ENCODE assay signal across 9 mouse cellular contexts in the genomic region with DNA sequence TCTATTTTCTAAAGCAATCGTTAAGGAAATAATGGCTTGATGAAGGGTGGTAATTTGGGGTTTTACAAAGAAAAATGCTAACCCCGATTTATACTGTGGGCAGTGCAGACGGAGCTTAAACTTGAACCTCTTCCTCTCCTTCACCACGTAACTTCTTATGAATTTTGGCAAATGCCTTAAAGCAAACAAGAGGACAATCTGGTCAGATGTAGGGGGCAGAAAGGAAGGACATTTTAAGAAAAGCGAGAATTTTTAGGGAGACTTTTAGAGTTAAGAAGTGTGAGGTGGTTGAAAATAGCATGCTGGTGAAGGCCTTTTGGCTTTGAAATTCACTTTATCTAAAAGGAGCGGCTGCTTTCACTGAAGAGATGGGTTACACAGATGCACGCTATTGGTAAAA. TPM values are rescaled to one million over a fixed set of nuclear protein-coding genes. Genes with fewer than 3 reads are reported as not detected.
DNase-seq lines count a peak whose midpoint lies in the region; ATAC-seq and TF ChIP-seq lines count a peak whose summit lies in the region.
"Had no signal": no experiment of that assay in that cellular context is flagged by ENCODE, and none has a peak within 500 bp of the region (broad histone marks: within the 10 kb centered on the region; RNA-seq: fewer than 3 reads in every experiment).

No protein-coding gene starts in this region.

- peak; percentile 50 for DNase-seq in kidney, postnatal 0 days (ENCODE audit: low spot score)
- no peak for DNase-seq in kidney, postnatal 10 days
- DNase-seq in right cerebral cortex, postnatal 14 days, result no peak
- no peak for DNase-seq in spleen, postnatal 10 days (ENCODE audit: low spot score in 2 of 2)
- no peak for DNase-seq in left cerebral cortex, postnatal 4 days
- DNase-seq: thymus, postnatal 14 days had no signal

- H3K27ac ChIP-seq in kidney, postnatal 0 days, result peak overlapping the region; percentile 97
- peak overlapping the region; percentile 85 for H3K27ac ChIP-seq in forebrain, embryonic 12.5 days
- H3K27ac ChIP-seq in intestine, embryonic 16.5 days (ENCODE audit: low read length), result peak overlapping the region; percentile 66
- H3K27ac ChIP-seq in neural tube, embryonic 14.5 days (ENCODE audit: low read depth, low read length), result peak overlapping the region; percentile 76

- H3K4me1 ChIP-seq in kidney, postnatal 0 days (replicated peaks; ENCODE audit: insufficient read depth, low read length), result no peaks in the 10 kb centered on the region
- H3K4me1 ChIP-seq in forebrain, embryonic 12.5 days, result peaks cover 28% of the 10 kb centered on the region
- H3K4me1 ChIP-seq in intestine, embryonic 16.5 days (ENCODE audit: control insufficient read depth, insufficient read depth, low read length), result no peaks in the 10 kb centered on the region
- H3K4me1 ChIP-seq in neural tube, embryonic 14.5 days (ENCODE audit: control insufficient read depth, insufficient read depth, low read length), result 0 out of 2 replicates have a peak, but pooled peaks cover 4% of the 10 kb centered on the region

- H3K4me2 ChIP-seq in kidney, postnatal 0 days (ENCODE audit: low read length), result peak overlapping the region; percentile 79
- peak overlapping the region; percentile 69 for H3K4me2 ChIP-seq in forebrain, embryonic 12.5 days
- peak overlapping the region; percentile 75 for H3K4me2 ChIP-seq in intestine, embryonic 16.5 days (ENCODE audit: low read depth, low read length)
- H3K4me2 ChIP-seq in neural tube, embryonic 14.5 days (ENCODE audit: low read depth, low read length), result peak overlapping the region; percentile 85

- 11% methylated on average over 7 of the region's 7 CpGs for WGBS in kidney, postnatal 0 days
- 6% methylated on average over 7 of the region's 7 CpGs for WGBS in forebrain, embryonic 12.5 days
- WGBS in intestine, embryonic 16.5 days, result 16% methylated on average over 7 of the region's 7 CpGs
- 15% methylated on average over 7 of the region's 7 CpGs for WGBS in neural tube, embryonic 14.5 days

- no peaks in the 10 kb centered on the region for H3K9me3 ChIP-seq in kidney, postnatal 0 days (replicated peaks; ENCODE audit: low read length)
- H3K9me3 ChIP-seq in forebrain, embryonic 12.5 days, result no peaks in the 10 kb centered on the region
- H3K9me3 ChIP-seq in intestine, embryonic 16.5 days (ENCODE audit: control insufficient read depth, low read length), result no peaks in the 10 kb centered on the region
- no peaks in the 10 kb centered on the region for H3K9me3 ChIP-seq in neural tube, embryonic 14.5 days (ENCODE audit: control insufficient read depth, low read length)

- no peaks in the 10 kb centered on the region for H3K27me3 ChIP-seq in kidney, postnatal 0 days (ENCODE audit: insufficient read depth, low read length)
- H3K27me3 ChIP-seq in forebrain, embryonic 12.5 days, result peaks cover 27% of the 10 kb centered on the region
- H3K27me3 ChIP-seq in intestine, embryonic 16.5 days (replicated peaks; ENCODE audit: control insufficient read depth, insufficient read depth, low read length), result peaks cover 8% of the 10 kb centered on the region; the same call in 1 of the 2 replicates
- no peaks in the 10 kb centered on the region for H3K27me3 ChIP-seq in neural tube, embryonic 14.5 days (ENCODE audit: control insufficient read depth, insufficient read depth, low read length)

- H3K36me3 ChIP-seq in kidney, postnatal 0 days (ENCODE audit: insufficient read depth, low read length), result no peaks in the 10 kb centered on the region
- no peaks in the 10 kb centered on the region for H3K36me3 ChIP-seq in forebrain, embryonic 12.5 days (replicated peaks)
- H3K36me3 ChIP-seq in intestine, embryonic 16.5 days (ENCODE audit: control insufficient read depth, insufficient read depth, low read length), result no peaks in the 10 kb centered on the region
- H3K36me3 ChIP-seq in neural tube, embryonic 14.5 days (ENCODE audit: control insufficient read depth, insufficient read depth, low read length), result no peaks in the 10 kb centered on the region

- ATAC-seq in kidney, postnatal 0 days (replicated peaks; ENCODE audit: low FRiP score, low read depth), result no peak
- no peak for ATAC-seq in forebrain, embryonic 12.5 days (ENCODE audit: low FRiP score)
- ATAC-seq in intestine, embryonic 16.5 days, result no peak
- ATAC-seq in neural tube, embryonic 14.5 days (ENCODE audit: low read depth), result no peak

- intact Hi-C loops in left cerebral cortex, postnatal 4 days (cut with DNase I), result loop anchor here (5.0 to 10.0 kb wide), 2 partner anchors 212 to 1214 kb away; no protein-coding TSS in a partner anchor

- peak overlapping the region; percentile 82 for H3K4me3 ChIP-seq in kidney, postnatal 0 days (replicated peaks; ENCODE audit: low read depth, low read length)
- peak overlapping the region; percentile 77 for H3K4me3 ChIP-seq in forebrain, embryonic 12.5 days (replicated peaks)
- peak overlapping the region; percentile 69 for H3K4me3 ChIP-seq in intestine, embryonic 16.5 days (ENCODE audit: low read length)
- H3K4me3 ChIP-seq in neural tube, embryonic 14.5 days (ENCODE audit: low read depth, low read length), result peak overlapping the region; percentile 59

- H3K9ac ChIP-seq in kidney, postnatal 0 days (ENCODE audit: low read depth, low read length), result peak overlapping the region; percentile 96
- peak overlapping the region; percentile 97 for H3K9ac ChIP-seq in forebrain, embryonic 12.5 days
- H3K9ac ChIP-seq in intestine, embryonic 16.5 days (ENCODE audit: low read depth, low read length), result peak overlapping the region; percentile 71
- H3K9ac ChIP-seq in neural tube, embryonic 14.5 days (replicated peaks; ENCODE audit: low read depth, low read length), result peak overlapping the region; percentile 66

- TF ChIP-seq CTCF in kidney, postnatal 0 days (IDR thresholded peaks at IDR 0.05; ENCODE audit: low read depth), result no peak

RNA-seq across cellular contexts. Expression of gene Meis2, which starts 3.3 kb away (rescaled TPM):
- 52.8 and 60.4 TPM in 2 replicates for polyA plus RNA-seq in kidney, postnatal 0 days (2015; fragmentation: Nextera tagmentation; extraction: Ambion mirVana)
- 104 and 111 TPM in 2 replicates for polyA plus RNA-seq in forebrain, embryonic 12.5 days (2016; fragmentation: Nextera tagmentation; extraction: Ambion mirVana)
- 25.7 and 26.8 TPM in 2 replicates for polyA plus RNA-seq in intestine, embryonic 16.5 days (2015; fragmentation: Nextera tagmentation; extraction: Ambion mirVana)
- 102 and 117 TPM in 2 replicates for polyA plus RNA-seq in neural tube, embryonic 14.5 days (2014; fragmentation: Nextera tagmentation; extraction: Ambion mirVana)
- 100 to 1,000 TPM; 186 to 188 TPM for total RNA-seq in left cerebral cortex, postnatal 4 days (2021)
